Mouse (Mus musculus) intestine, embryonic 14.5 days (tissue): Measurements from ENCODE around the gene Dnajb9. TPM values are rescaled to one million over a fixed set of nuclear protein-coding genes. Genes with fewer than 3 reads are reported as not detected.
"Not testable (repeated sequence)": the region's sequence is repeated elsewhere in the genome, so short reads cannot be mapped to it uniquely, and the experiment has no call there.

Source experiments
- ATAC-seq: fragments of 200-750 bp; cut with Nextera tagmentation; replicated peaks from 2 replicates; pipeline ENCODE4 v1.8.0; 2017; ENCODE audit warnings: low read depth, moderate number of reproducible peaks, moderate TSS enrichment, moderate library complexity; ENCODE audit not compliant: low FRiP score, low TSS enrichment
- DNase-seq: peaks from one replicate; pipeline ENCODE4 v3.0.0-alpha.2; 2018; ENCODE audit warnings: low spot score
- H3K27ac ChIP-seq: fragments of 300-500 bp; sonication (generic); 2 replicates; pipeline ENCODE4 v1.5.1; 2014; ENCODE audit warnings: low read depth, mild to moderate bottlenecking, control low read depth
- H3K27me3 ChIP-seq: fragments of 300-500 bp; sonication (generic); replicated peaks from 2 replicates; pipeline ENCODE4 v1.6.1; 2014; ENCODE audit warnings: low read length, control low read depth; ENCODE audit not compliant: control insufficient read depth, insufficient read depth
- H3K36me3 ChIP-seq: fragments of 300-500 bp; sonication (generic); 2 replicates; pipeline ENCODE4 v1.6.1; 2014; ENCODE audit warnings: low read length, control low read depth; ENCODE audit not compliant: control insufficient read depth, insufficient read depth
- H3K4me1 ChIP-seq: fragments of 300-500 bp; sonication (generic); replicated peaks from 2 replicates; pipeline ENCODE4 v1.6.1; 2014; ENCODE audit warnings: low read length, control low read depth, mixed read lengths; ENCODE audit not compliant: control insufficient read depth, insufficient read depth
- H3K4me2 ChIP-seq: fragments of 300-500 bp; sonication (generic); 2 replicates; pipeline ENCODE4 v1.6.1; 2014; ENCODE audit warnings: low read length
- H3K4me3 ChIP-seq: fragments of 300-500 bp; sonication (generic); 2 replicates; pipeline ENCODE4 v1.5.1; 2014; ENCODE audit warnings: low read depth, low read length, control low read depth, mixed read lengths
- H3K9ac ChIP-seq: fragments of 300-500 bp; sonication (generic); 2 replicates; pipeline ENCODE4 v1.6.1; 2014; ENCODE audit warnings: mild to moderate bottlenecking, low read length
- H3K9me3 ChIP-seq: fragments of 300-500 bp; sonication (generic); 2 replicates; pipeline ENCODE4 v1.6.1; 2016; ENCODE audit warnings: low read length, control low read depth; ENCODE audit not compliant: control insufficient read depth
- WGBS: fragments of 180-500 bp; shearing (Covaris S2); extraction: QIAGEN DNeasy Blood & Tissue Kit; methylation state at CpG from one replicate; pipeline ENCODE4 v1.1.7; 2014; 5-methylcytosine and 5-hydroxymethylcytosine counted together
- polyA plus RNA-seq: library from polyadenylated mRNA; unstranded; fragments of >200 nt; fragmentation: Nextera tagmentation; extraction: Ambion mirVana; gene quantifications from 2 replicates; pipeline ENCODE4 v1.2.1, GENCODE M21; 2014

Gene Dnajb9
- polyA plus RNA-seq, 1 experiment from 2014 or later: 19.0 TPM

DNA sequence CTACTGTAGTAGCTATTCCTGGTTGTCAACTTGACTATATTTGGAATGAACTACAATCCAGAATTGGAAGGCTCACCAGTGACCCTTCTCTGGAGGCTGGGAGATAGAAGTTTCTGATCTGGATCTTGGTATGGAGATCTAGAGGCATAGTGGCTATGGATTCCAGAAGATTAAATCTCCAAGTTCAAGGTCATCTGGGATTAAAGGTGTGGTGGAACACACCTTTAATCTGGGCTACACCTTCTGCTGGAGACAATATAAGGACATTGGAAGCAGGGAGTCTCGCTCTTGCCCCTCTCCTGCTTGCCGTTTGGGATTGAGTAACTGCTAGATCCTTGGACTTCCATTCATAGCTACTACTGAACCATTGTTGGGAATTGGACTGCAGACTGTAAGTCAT is 10.9 kb upstream of the Dnajb9 start, which contains the start of gene Pnpla8:
Pnpla8 (plus strand) TSS at position 301 of the 400 bp plus-strand sequence.
- H3K27ac ChIP-seq, ATAC-seq, H3K9me3 ChIP-seq, H3K36me3 ChIP-seq, H3K27me3 ChIP-seq, DNase-seq, H3K4me1 ChIP-seq: not testable (repeated sequence)
- H3K4me3 ChIP-seq: peak within 1 kb of the TSS; percentile 63
- 91% methylated on average over 2 of the region's 2 CpGs for WGBS
- peak within 1 kb of the TSS; percentile 61 for H3K9ac ChIP-seq
- peak within 1 kb of the TSS; percentile 79 for H3K4me2 ChIP-seq

DNA sequence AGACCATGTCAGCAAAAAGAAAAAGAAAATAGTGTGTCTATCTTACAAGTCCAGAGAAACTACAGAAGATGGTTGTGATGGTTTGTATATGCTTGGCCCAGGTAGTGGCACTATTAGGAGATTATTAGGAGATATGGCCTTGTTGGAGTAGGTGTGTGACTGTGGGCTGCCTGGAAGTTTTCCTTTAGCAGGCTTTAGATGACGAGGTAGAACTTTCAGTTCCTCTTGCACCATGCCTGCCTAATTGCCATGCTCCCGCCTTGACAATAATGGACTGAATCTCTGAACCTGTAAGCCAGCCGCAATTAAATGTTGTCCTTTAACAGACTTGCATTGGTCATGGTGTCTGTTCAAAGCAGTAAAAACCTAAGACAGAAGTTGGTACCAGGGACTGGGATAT is 1.4 kb upstream of the Dnajb9 start:
- no peak overlapping the region for H3K4me3 ChIP-seq
- no peaks in the 10 kb centered on the region for H3K36me3 ChIP-seq
- ATAC-seq (no peak), DNase-seq (no peak)
- 89% methylated on average over 3 of the region's 3 CpGs for WGBS
- no peak overlapping the region for H3K4me2 ChIP-seq
- H3K4me1 ChIP-seq: peaks cover 9% of the 10 kb centered on the region
- no peaks in the 10 kb centered on the region for H3K9me3 ChIP-seq
- no peaks in the 10 kb centered on the region for H3K27me3 ChIP-seq
- no peak overlapping the region for H3K9ac ChIP-seq
- H3K27ac ChIP-seq: no peak overlapping the region

DNA sequence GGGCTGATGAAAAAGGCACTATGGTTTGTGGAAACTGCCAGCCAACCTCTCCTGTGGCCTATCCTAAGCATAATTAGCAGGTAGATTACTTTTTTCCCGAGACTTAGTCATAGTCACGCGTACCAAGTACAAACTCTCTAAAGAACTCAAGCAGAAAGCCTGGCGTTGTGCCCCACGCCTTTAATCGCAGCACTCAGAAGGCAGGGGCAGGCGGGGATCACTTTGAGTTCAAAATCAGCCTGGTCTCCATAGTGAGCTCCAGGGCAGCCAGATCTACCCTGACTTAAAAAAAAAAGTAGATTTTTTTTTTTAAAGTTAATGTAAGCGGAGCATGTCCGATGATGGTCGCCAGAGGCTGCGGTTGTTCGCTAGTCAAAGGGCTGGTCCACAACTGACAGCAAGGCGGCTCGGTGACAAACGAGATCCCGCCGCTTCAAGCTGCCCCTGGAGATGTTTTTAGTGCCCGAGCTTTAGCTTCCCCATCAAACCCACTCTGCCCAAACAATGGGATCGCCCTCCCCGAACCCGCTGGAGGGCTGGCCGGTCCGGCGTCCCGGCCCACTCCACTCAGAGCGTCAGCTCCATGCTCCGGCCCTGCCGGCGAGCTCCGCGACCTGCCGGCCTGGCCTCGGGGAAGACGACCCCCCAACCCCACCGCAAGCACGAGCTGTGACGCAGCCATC is 844 bp downstream of the Dnajb9 start:
- Histone ChIP-seq H3K9ac (peak overlapping the region; percentile 84), H3K9me3 (no peaks in the 10 kb centered on the region), H3K36me3 (peaks cover 10% of the 10 kb centered on the region; the same call in 1 of the 2 replicates), H3K4me3 (peak overlapping the region; percentile 92), H3K4me1 (peaks cover 9% of the 10 kb centered on the region), H3K4me2 (peak overlapping the region; percentile 80), H3K27me3 (no peaks in the 10 kb centered on the region), H3K27ac (peak overlapping the region; percentile 83)
- ATAC-seq (peak; percentile 48), DNase-seq (no peak)
- under 1% methylated on average over 37 of the region's 37 CpGs for WGBS

DNA sequence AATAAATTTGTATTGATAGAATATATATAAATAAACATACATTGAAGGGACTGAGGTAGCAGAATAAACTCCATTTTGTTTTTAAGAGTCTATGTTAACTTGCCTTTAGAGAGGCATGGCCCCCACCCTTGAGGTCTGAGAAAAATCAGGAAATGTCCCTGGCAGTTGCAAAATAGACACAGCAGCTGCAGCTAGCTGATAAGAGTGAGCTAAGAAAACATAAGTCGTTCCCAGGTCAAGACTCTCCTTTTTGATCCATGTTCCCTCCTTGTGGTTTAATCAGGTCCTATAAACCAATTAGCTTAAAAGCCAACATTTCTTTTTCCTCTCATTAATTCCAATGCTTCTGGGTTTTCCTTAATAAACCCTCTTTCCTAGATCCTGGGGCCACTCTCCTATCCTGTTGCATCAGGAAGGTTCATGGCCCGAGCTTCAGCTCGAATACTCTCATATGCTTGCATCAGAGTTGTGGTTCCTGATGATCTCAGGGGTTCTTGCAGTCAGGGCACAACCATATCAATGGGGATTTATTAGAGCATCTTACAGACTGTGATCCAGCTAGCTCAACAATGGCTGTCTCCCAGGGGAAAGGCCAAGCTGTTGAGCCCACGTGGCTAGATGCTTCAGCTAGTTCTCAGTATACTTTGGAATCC is 12.1 kb downstream of the Dnajb9 start:
- H3K4me1 ChIP-seq: no peaks in the 10 kb centered on the region
- ATAC-seq (no peak), DNase-seq (no peak)
- H3K9me3 ChIP-seq: no peaks in the 10 kb centered on the region
- H3K9ac ChIP-seq: no peak overlapping the region
- no peaks in the 10 kb centered on the region for H3K36me3 ChIP-seq
- H3K27ac ChIP-seq: no peak overlapping the region
- 45% methylated on average over 4 of the region's 4 CpGs for WGBS
- H3K4me2 ChIP-seq: no peak overlapping the region
- no peaks in the 10 kb centered on the region for H3K27me3 ChIP-seq
- no peak overlapping the region for H3K4me3 ChIP-seq

DNA sequence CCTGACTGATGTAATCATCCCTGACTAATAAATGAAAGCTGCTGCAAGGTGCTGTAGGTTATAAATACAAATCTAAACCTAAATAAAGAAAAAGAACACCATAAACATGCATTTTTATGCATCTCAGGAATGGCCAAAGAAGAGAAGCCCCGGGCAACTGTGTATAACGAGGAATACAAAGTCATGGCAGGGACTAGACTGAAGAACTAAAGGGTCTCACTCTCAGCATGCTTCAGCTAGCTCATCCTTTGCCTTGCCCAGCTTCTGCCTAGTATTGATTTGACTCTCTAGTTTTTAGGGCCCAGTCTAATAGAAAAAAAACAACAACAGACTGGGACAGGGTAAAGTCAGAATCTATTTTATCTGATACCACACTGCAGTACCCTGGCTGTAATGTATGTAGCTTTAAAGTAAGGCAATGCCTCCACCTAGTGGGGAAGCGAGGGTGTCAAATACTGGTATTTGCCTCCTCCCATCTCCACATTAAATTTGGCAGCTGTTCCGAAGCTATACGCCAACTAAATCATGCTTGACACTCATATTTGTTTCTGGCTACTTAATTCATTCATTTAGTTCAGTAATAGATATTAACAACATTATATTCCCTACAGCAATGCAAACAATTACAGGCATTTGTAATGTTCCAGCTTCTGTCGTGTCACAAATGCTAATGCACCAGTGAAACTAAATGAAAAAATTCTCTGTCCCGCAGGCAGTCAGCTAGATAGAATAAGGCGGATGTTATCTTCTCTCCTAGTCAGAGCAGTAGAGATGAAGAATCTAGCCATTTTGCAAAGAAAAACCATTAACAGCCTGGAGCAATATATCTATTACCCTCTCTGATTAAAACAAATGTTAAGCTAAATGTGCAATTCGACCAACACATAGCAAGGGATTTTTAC is 28.8 kb downstream of the Dnajb9 start:
- no peak overlapping the region for H3K4me2 ChIP-seq
- H3K27me3 ChIP-seq: no peaks in the 10 kb centered on the region
- ATAC-seq: peak; percentile 62; the same call in 1 of the 2 replicates
- peak; percentile 70 for DNase-seq
- 49% methylated on average over 9 of the region's 9 CpGs for WGBS
- peaks cover under 1% of the 10 kb centered on the region; the same call in 1 of the 2 replicates for H3K4me1 ChIP-seq
- no peak overlapping the region for H3K4me3 ChIP-seq
- H3K9ac ChIP-seq: no peak overlapping the region
- no peaks in the 10 kb centered on the region for H3K9me3 ChIP-seq
- H3K36me3 ChIP-seq: no peaks in the 10 kb centered on the region
- no peak overlapping the region for H3K27ac ChIP-seq

DNA sequence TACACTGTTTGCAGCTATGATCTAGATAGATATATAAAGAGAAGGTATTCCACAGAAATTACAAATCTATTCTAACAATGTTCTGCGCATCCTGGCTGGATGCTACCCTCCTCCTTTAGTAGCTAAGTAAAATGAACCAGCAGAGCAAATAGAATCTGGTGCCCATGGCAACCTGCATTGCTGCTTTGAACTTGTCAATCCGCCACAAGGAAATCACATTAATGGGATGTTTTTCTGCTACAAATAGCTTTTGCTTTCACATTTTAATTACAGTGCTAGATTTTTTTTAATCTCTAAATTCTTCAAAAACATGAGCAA is 33.1 kb downstream of the Dnajb9 start:
- Histone ChIP-seq H3K9me3 (no peaks in the 10 kb centered on the region), H3K36me3 (no peaks in the 10 kb centered on the region), H3K27ac (no peak overlapping the region), H3K9ac (no peak overlapping the region), H3K4me2 (no peak overlapping the region), H3K4me1 (peaks cover 5% of the 10 kb centered on the region; the same call in 1 of the 2 replicates), H3K27me3 (no peaks in the 10 kb centered on the region), H3K4me3 (no peak overlapping the region)
- ATAC-seq: no peak
- no peak for DNase-seq
- WGBS: 79% methylated on average over 2 of the region's 2 CpGs

DNA sequence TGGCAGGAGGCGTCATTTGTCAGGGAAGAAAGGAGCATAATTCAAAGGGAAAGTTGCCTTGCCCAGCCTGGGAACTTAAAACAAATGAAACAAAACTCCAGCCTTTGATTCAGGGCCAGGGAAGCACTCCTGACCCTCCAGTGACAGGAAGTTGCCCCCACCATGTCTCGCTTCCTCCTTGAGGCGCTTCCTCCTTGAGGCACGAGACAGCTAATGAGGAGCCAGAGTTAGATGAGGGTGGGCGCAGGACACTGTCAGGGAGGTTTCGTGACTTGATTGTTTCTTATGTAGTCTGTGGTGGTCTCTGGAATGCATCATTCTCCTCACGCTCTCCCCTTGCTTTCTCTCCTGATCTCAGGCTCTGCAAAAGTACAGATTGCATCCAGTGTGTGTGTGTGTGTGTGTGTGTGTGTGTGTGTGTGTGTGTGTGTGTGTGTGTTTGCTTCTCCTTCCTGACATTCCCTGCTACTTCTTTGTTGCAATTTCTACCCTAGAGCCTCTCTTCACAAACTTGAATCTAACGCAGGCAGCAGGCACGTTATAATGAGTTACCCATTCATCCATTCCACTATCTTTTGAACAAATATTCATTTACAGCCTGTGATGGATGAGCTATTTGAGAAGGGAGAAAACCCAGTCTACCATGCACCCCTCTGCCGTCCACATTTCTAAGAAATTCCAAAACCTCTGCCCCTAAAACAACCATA is 33.6 kb downstream of the Dnajb9 start:
- no peak for DNase-seq
- Histone ChIP-seq H3K27me3 (no peaks in the 10 kb centered on the region), H3K4me3 (no peak overlapping the region), H3K9me3 (no peaks in the 10 kb centered on the region), H3K27ac (no peak overlapping the region), H3K9ac (no peak overlapping the region), H3K4me1 (peaks cover 5% of the 10 kb centered on the region; the same call in 1 of the 2 replicates), H3K4me2 (peak overlapping the region; percentile 15; the same call in 1 of the 2 replicates), H3K36me3 (no peaks in the 10 kb centered on the region)
- WGBS: 25% methylated on average over 10 of the region's 10 CpGs
- no peak for ATAC-seq

DNA sequence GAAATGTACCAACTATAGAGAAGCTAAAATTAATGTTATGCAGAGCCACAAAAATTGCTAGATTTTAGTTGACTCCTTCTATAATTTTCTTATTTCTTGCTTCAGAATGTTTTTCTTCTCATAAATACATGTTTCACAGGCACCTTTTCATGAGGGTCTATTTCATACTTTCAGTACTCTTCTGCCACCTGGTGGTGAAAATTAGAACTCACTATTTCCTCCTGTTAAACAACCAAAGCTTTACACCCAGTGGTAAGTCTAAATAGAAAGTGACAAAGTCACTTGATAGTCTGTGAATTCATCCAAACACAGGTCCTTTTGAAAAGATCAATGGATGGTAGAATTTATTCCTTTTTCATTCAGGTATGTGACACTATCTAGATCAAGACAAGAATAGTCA is 43.2 kb downstream of the Dnajb9 start:
- H3K4me1 ChIP-seq: no peaks in the 10 kb centered on the region
- no peaks in the 10 kb centered on the region for H3K27me3 ChIP-seq
- H3K36me3 ChIP-seq: no peaks in the 10 kb centered on the region
- H3K27ac ChIP-seq: no peak overlapping the region
- no peak overlapping the region for H3K4me2 ChIP-seq
- ATAC-seq (no peak), DNase-seq (no peak)
- H3K4me3 ChIP-seq: no peak overlapping the region
- no peaks in the 10 kb centered on the region for H3K9me3 ChIP-seq
- no peak overlapping the region for H3K9ac ChIP-seq
